Mouse (Mus musculus): ENCODE data around the gene Zfp3.

Zfp3 gene

GRCm38 (mm10) chr11:70763936-70764808, at the start of gene Zfp3:
Gene Zfp3 (plus strand): TSS chr11:70764209.
- peak; percentile 67 to 74 for DNase-seq (ENCODE audit: low spot score in 2 of 2)

DNA sequence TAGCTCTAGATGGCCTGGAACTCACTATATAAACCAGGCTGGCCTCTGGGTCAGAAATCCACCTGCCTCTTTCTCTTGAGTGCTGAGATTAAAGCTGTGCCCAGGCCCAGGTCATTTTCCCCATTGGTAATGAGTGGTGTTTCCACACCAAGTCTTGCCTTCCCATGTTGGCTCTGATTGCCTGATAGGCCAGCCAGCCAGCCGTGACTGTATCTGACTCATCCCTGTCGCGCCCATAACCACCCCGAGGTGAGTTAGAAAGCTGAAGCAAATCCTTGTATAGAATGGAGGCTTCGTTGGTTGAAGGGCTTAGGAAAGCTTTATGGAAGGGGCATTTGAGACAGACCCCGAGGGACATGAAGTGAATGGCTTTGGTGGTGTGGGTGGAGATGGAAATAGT, 48.2 kb upstream of the Zfp3 start:
- no peak for DNase-seq (ENCODE audit: low spot score in 2 of 2)

DNA sequence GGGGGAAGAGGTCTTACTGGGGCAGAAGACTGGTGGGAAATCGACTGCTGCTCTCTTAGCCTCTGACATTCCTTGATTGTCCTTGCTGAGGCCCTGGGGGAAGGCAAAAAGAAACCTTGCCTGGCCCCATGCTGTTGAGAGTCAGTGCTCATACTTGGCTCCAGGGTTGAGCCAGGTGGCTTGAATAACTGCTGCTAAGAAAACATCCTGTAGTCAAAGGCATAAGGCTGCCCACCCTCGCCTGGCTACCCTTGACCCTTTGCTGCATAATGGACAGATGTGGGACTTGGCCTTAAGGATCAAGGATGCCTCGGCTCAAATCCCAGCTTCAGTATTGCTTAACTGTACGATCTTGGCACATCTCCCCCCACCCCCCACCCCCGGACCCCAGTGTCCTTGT, 45.5 kb upstream of the Zfp3 start:
- DNase-seq (ENCODE audit: low spot score in 2 of 2), result no peak

- DNase-seq (ENCODE audit: low spot score in 2 of 2), result no peak
Observed at GRCm38 (mm10) chr11:70720567-70720966, 43.4 kb upstream of the Zfp3 start.

GRCm38 (mm10) chr11:70721072-70721471, 42.9 kb upstream of the Zfp3 start:
- no peak for DNase-seq (ENCODE audit: low spot score in 2 of 2)

- DNase-seq (ENCODE audit: low spot score in 2 of 2), result no peak
Observed at GRCm38 (mm10) chr11:70724706-70725105, 39.3 kb upstream of the Zfp3 start.

GRCm38 (mm10) chr11:70726585-70726984, 37.4 kb upstream of the Zfp3 start:
- no peak for DNase-seq (ENCODE audit: low spot score in 2 of 2)

DNA sequence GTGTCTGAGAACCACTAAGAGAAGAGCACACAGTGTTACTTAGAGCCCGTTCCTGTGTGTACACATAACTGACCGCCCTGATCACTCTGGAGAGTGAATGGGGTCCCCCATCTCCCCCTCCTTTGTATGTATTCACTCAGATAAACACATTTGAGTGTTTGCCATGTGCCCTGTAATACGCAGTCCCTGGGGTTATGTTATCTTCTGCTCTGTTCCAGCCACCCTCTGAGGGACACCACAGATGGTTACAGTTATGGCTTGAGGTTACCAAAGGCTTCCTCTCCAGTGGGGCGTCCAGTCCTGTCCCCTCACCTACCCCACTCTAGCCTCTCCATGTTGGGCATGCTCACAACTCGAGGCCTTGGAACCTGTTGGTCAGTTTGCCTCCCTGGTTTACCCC, 36.6 kb upstream of the Zfp3 start:
- DNase-seq (ENCODE audit: low spot score in 2 of 2), result no peak

GRCm38 (mm10) chr11:70730427-70731038, 33.5 kb upstream of the Zfp3 start:
- no peak for DNase-seq (ENCODE audit: low spot score in 2 of 2)

- DNase-seq (ENCODE audit: low spot score in 2 of 2), result no peak
Observed at GRCm38 (mm10) chr11:70731178-70731577, 32.8 kb upstream of the Zfp3 start.

DNA sequence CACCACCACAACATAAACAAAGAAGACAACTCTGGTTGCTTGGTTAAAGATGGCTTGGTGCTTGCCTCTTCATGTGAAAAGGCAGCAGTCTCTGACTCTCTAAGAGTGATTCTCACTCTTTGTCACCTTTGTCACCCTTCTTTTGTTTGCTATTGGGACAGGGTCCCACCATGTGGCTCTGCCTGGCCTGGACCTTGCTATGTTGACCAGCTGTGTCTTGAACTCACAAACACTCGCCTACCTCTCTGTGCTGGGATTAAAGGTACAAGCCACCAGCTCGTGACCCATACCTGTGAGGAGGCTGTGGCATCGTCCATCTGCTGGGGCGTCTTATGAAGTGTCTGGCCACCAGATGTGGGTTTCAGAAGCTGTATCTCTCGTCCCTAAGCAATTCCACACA, 30.8 kb upstream of the Zfp3 start:
- no peak for DNase-seq (ENCODE audit: low spot score in 2 of 2)

GRCm38 (mm10) chr11:70737749-70738148, 26.3 kb upstream of the Zfp3 start:
- no peak for DNase-seq (ENCODE audit: low spot score in 2 of 2)

DNA sequence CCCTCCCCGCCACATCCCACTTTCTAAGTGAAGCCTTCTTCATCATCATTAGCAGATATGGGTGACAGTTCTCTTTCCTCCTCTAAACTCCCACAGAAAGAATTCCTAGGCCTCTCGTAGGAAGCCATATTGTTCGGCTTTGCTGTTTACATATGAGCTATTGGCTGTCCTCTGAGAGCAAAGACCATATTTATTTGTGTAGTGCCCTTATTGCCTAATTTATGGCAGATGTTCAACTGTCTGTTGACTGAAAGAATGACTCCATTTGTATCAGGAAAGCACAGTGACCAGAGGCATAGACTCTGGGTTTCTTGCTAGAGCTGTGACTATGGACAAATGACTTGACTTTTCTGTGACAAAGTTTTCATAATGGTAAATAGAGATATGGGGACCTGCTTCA, 22.4 kb upstream of the Zfp3 start:
- DNase-seq (ENCODE audit: low spot score in 2 of 2), result no peak

DNA sequence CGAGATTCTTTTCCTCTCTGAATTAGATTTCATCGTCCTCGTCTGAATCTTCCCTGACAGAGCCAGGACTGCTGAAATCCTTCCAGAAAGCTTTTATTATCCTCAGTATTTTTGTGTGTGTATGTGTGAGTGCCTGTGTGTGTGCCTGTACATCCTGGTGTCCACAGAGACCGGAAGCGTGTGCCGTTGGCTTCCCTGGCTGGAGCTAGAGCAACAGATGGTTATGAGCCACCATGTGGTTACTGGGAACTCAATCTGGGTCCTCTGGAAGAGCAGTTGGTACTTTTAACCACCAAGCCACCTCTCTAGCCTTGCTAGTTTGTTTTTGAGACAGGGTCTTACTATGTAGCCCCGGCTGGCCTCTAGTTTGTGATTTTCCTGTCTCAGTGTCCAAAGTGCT, 21.9 kb upstream of the Zfp3 start:
- DNase-seq (ENCODE audit: low spot score in 2 of 2), result no peak

GRCm38 (mm10) chr11:70742581-70743459, 21.2 kb upstream of the Zfp3 start:
- no peak for DNase-seq (ENCODE audit: low spot score in 2 of 2)

GRCm38 (mm10) chr11:70745636-70746035, 18.4 kb upstream of the Zfp3 start:
- DNase-seq (ENCODE audit: low spot score in 2 of 2), result no peak

DNA sequence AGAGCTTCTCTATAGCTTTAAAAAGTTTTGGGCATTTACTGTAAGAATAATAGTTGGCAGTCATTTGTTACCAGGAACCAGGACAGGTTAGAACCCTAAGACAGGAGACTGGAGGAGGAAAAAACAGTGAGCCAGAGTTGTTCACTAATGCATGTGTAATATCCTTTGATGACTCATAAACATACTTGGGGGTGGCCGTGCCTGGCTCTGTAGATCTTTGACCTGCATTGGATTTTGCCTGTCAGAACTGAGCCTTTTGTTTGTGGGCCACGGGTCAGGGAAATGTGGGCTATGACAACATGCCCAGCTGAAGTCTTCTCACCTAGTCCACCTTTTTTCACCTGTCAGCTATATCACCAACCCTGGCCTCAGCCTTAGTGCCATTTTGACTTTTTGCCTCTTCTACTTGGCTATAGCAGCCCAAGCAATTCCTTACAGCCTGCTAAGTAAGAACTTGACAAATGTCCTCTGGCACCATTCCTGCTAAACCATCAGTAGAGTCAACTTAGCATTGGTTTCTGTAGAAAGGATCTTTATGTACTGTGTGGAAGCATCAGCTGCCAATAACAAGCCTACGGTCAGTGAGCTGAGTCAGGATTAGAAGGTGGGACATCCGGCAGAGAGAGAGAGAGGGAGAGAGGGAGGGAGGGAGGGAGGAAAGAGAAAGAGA, 16.0 kb upstream of the Zfp3 start:
- no peak for DNase-seq (ENCODE audit: low spot score in 2 of 2)

GRCm38 (mm10) chr11:70752337-70753017, 11.5 kb upstream of the Zfp3 start:
- no peak for DNase-seq (ENCODE audit: low spot score in 2 of 2)

DNA sequence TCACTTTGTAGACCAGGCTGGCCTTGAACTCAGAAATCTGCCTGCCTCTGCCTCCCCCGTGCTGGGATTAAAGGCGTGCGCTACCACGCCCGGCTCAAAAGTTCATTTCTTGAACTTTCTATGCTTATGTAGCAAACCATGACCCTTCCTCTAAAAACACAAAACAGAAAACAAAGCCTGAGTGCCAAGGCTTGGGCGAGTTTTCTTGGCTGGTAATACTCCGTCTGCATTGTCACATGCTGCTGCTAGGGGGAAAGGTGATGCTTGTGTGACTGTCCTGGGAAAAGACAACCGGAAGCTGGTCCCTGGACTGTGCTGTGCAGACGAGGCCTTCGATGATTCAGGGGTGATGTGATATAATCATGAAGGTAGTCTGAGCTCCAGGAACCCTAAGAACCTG, 10.9 kb upstream of the Zfp3 start:
- DNase-seq (ENCODE audit: low spot score in 2 of 2), result no peak

- no peak for DNase-seq (ENCODE audit: low spot score in 2 of 2)
Observed at GRCm38 (mm10) chr11:70754476-70754875, 9.5 kb upstream of the Zfp3 start.

DNA sequence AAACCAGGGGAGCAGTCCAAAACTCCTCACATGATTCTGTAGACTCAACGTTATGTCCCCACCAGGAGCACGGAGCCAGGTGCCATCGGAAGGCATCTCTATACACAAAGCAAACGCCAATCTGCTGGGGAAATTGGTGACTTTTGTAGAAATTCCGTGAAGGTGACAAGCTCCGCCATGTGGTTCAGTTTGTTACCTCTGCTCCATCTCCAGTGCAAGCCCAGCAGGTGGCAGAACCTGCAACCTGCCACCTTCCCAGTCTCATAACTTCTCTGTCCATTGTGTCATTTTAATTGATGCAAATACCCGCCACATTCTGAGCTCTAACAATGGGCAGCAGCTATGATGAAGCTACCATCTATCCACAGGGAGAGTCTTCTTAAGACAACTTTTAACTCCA, 9.1 kb upstream of the Zfp3 start:
- DNase-seq (ENCODE audit: low spot score in 2 of 2), result no peak
